Mouse (Mus musculus): ENCODE results near the gene Adamtsl3. TPM values are rescaled to one million over a fixed set of nuclear protein-coding genes. Genes with fewer than 3 reads are reported as not detected.

Gene Adamtsl3
- polyA plus RNA-seq, 1 experiment from 2014 or later, result 0.22 TPM

- no peak for ATAC-seq
- no peak overlapping the region for H3K9ac ChIP-seq (replicated peaks)
- WGBS, result 83% methylated on average over 12 of the region's 12 CpGs
- no peak overlapping the region for H3K4me3 ChIP-seq (replicated peaks)
- H3K36me3 ChIP-seq, result no peaks in the 10 kb centered on the region
- H3K27me3 ChIP-seq, result no peaks in the 10 kb centered on the region
- 0 out of 2 replicates have a peak, but pooled peaks cover 3% of the 10 kb centered on the region for H3K4me1 ChIP-seq (replicated peaks)
- H3K4me2 ChIP-seq (replicated peaks), result no peak overlapping the region
- no peak overlapping the region for H3K27ac ChIP-seq
- H3K9me3 ChIP-seq, result no peaks in the 10 kb centered on the region
Measured at GRCm38 (mm10) chr7:82533747-82534504, 198.4 kb downstream of the Adamtsl3 start.

- Histone ChIP-seq H3K4me1 (replicated peaks) (no peaks in the 10 kb centered on the region), H3K27me3 (no peaks in the 10 kb centered on the region), H3K4me3 (replicated peaks) (no peak overlapping the region), H3K36me3 (no peaks in the 10 kb centered on the region), H3K9me3 (no peaks in the 10 kb centered on the region), H3K4me2 (replicated peaks) (no peak overlapping the region), H3K9ac (replicated peaks) (no peak overlapping the region), H3K27ac (no peak overlapping the region)
- ATAC-seq, result no peak
- WGBS, result 76% methylated on average over 6 of the region's 6 CpGs
Measured at GRCm38 (mm10) chr7:82544390-82544919, 209.0 kb downstream of the Adamtsl3 start.

- WGBS, result 89% methylated on average over 1 of the region's 1 CpGs
- Histone ChIP-seq H3K4me1 (replicated peaks) (no peaks in the 10 kb centered on the region), H3K9me3 (no peaks in the 10 kb centered on the region), H3K36me3 (no peaks in the 10 kb centered on the region), H3K9ac (replicated peaks) (no peak overlapping the region), H3K4me3 (replicated peaks) (no peak overlapping the region), H3K4me2 (replicated peaks) (no peak overlapping the region), H3K27ac (no peak overlapping the region), H3K27me3 (no peaks in the 10 kb centered on the region)
- ATAC-seq, result no peak
Measured at GRCm38 (mm10) chr7:82552005-82552404, 216.5 kb downstream of the Adamtsl3 start.

GRCm38 (mm10) chr7:82555803-82556202, 220.3 kb downstream of the Adamtsl3 start:
- WGBS, result 91% methylated on average over 5 of the region's 5 CpGs
- Histone ChIP-seq H3K9me3 (no peaks in the 10 kb centered on the region), H3K4me1 (replicated peaks) (no peaks in the 10 kb centered on the region), H3K9ac (replicated peaks) (no peak overlapping the region), H3K27ac (no peak overlapping the region), H3K4me2 (replicated peaks) (no peak overlapping the region), H3K36me3 (no peaks in the 10 kb centered on the region), H3K4me3 (replicated peaks) (no peak overlapping the region), H3K27me3 (no peaks in the 10 kb centered on the region)
- no peak for ATAC-seq

GRCm38 (mm10) chr7:82556417-82556816, 220.9 kb downstream of the Adamtsl3 start:
- Histone ChIP-seq H3K9ac (replicated peaks) (no peak overlapping the region), H3K4me3 (replicated peaks) (no peak overlapping the region), H3K36me3 (no peaks in the 10 kb centered on the region), H3K27me3 (no peaks in the 10 kb centered on the region), H3K27ac (no peak overlapping the region), H3K4me1 (replicated peaks) (no peaks in the 10 kb centered on the region), H3K9me3 (no peaks in the 10 kb centered on the region), H3K4me2 (replicated peaks) (no peak overlapping the region)
- no peak for ATAC-seq
- 90% methylated on average over 10 of the region's 10 CpGs for WGBS

GRCm38 (mm10) chr7:82557111-82557510, 221.6 kb downstream of the Adamtsl3 start:
- Histone ChIP-seq H3K4me1 (replicated peaks) (no peaks in the 10 kb centered on the region), H3K4me3 (replicated peaks) (no peak overlapping the region), H3K27me3 (no peaks in the 10 kb centered on the region), H3K4me2 (replicated peaks) (no peak overlapping the region), H3K9ac (replicated peaks) (no peak overlapping the region), H3K36me3 (no peaks in the 10 kb centered on the region), H3K9me3 (no peaks in the 10 kb centered on the region), H3K27ac (no peak overlapping the region)
- 85% methylated on average over 11 of the region's 11 CpGs for WGBS
- ATAC-seq, result no peak

GRCm38 (mm10) chr7:82566688-82567087, 231.2 kb downstream of the Adamtsl3 start:
- Histone ChIP-seq H3K4me3 (replicated peaks) (no peak overlapping the region), H3K4me2 (replicated peaks) (no peak overlapping the region), H3K9me3 (no peaks in the 10 kb centered on the region), H3K27me3 (no peaks in the 10 kb centered on the region), H3K4me1 (replicated peaks) (no peaks in the 10 kb centered on the region), H3K9ac (replicated peaks) (no peak overlapping the region), H3K36me3 (no peaks in the 10 kb centered on the region), H3K27ac (no peak overlapping the region)
- no peak for ATAC-seq
- 49% methylated on average over 8 of the region's 8 CpGs for WGBS

- H3K4me2 ChIP-seq (replicated peaks), result no peak overlapping the region
- H3K9ac ChIP-seq (replicated peaks), result no peak overlapping the region
- no peak overlapping the region for H3K4me3 ChIP-seq (replicated peaks)
- H3K9me3 ChIP-seq, result no peaks in the 10 kb centered on the region
- H3K4me1 ChIP-seq (replicated peaks), result no peaks in the 10 kb centered on the region
- H3K27ac ChIP-seq, result no peak overlapping the region
- ATAC-seq, result no peak
- H3K27me3 ChIP-seq, result no peaks in the 10 kb centered on the region
- H3K36me3 ChIP-seq, result no peaks in the 10 kb centered on the region
- 95% methylated on average over 3 of the region's 3 CpGs for WGBS
Measured at GRCm38 (mm10) chr7:82567811-82568210, 232.3 kb downstream of the Adamtsl3 start.

GRCm38 (mm10) chr7:82572981-82573380, 237.5 kb downstream of the Adamtsl3 start:
- Histone ChIP-seq H3K27me3 (no peaks in the 10 kb centered on the region), H3K9me3 (no peaks in the 10 kb centered on the region), H3K4me3 (replicated peaks) (no peak overlapping the region), H3K4me2 (replicated peaks) (no peak overlapping the region), H3K9ac (replicated peaks) (no peak overlapping the region), H3K27ac (no peak overlapping the region), H3K36me3 (no peaks in the 10 kb centered on the region), H3K4me1 (replicated peaks) (no peaks in the 10 kb centered on the region)
- ATAC-seq, result no peak
- WGBS, result 76% methylated on average over 1 of the region's 1 CpGs

- Histone ChIP-seq H3K27me3 (no peaks in the 10 kb centered on the region), H3K27ac (no peak overlapping the region), H3K4me1 (replicated peaks) (no peaks in the 10 kb centered on the region), H3K4me3 (replicated peaks) (no peak overlapping the region), H3K9me3 (no peaks in the 10 kb centered on the region), H3K4me2 (replicated peaks) (no peak overlapping the region), H3K9ac (replicated peaks) (no peak overlapping the region), H3K36me3 (no peaks in the 10 kb centered on the region)
- no peak for ATAC-seq
- WGBS, result 90% methylated on average over 3 of the region's 3 CpGs
Measured at GRCm38 (mm10) chr7:82580007-82580406, 244.5 kb downstream of the Adamtsl3 start.

- Histone ChIP-seq H3K27ac (no peak overlapping the region), H3K4me3 (replicated peaks) (no peak overlapping the region), H3K9ac (replicated peaks) (no peak overlapping the region), H3K4me1 (replicated peaks) (no peaks in the 10 kb centered on the region), H3K4me2 (replicated peaks) (no peak overlapping the region), H3K36me3 (no peaks in the 10 kb centered on the region), H3K9me3 (no peaks in the 10 kb centered on the region), H3K27me3 (no peaks in the 10 kb centered on the region)
- ATAC-seq, result no peak
- WGBS, result 70% methylated on average over 5 of the region's 5 CpGs
Measured at GRCm38 (mm10) chr7:82581802-82582201, 246.3 kb downstream of the Adamtsl3 start.

- Histone ChIP-seq H3K4me1 (replicated peaks) (no peaks in the 10 kb centered on the region), H3K9me3 (no peaks in the 10 kb centered on the region), H3K4me3 (replicated peaks) (no peak overlapping the region), H3K27ac (no peak overlapping the region), H3K27me3 (no peaks in the 10 kb centered on the region), H3K9ac (replicated peaks) (no peak overlapping the region), H3K36me3 (no peaks in the 10 kb centered on the region), H3K4me2 (replicated peaks) (no peak overlapping the region)
- 80% methylated on average over 4 of the region's 4 CpGs for WGBS
- ATAC-seq, result no peak
Measured at GRCm38 (mm10) chr7:82582534-82582933, 247.0 kb downstream of the Adamtsl3 start.

- no peak overlapping the region for H3K4me2 ChIP-seq (replicated peaks)
- no peaks in the 10 kb centered on the region for H3K4me1 ChIP-seq (replicated peaks)
- H3K9me3 ChIP-seq, result no peaks in the 10 kb centered on the region
- H3K4me3 ChIP-seq (replicated peaks), result no peak overlapping the region
- H3K36me3 ChIP-seq, result no peaks in the 10 kb centered on the region
- WGBS, result 91% methylated on average over 6 of the region's 6 CpGs
- H3K9ac ChIP-seq (replicated peaks), result no peak overlapping the region
- H3K27me3 ChIP-seq, result no peaks in the 10 kb centered on the region
- no peak for ATAC-seq
- no peak overlapping the region for H3K27ac ChIP-seq
Measured at GRCm38 (mm10) chr7:82590931-82591330, 255.4 kb downstream of the Adamtsl3 start.

All from midbrain, embryonic 13.5 days (tissue).